Mouse (Mus musculus): ENCODE measurements around the gene Rpl18.

The Rpl18 gene

DNA sequence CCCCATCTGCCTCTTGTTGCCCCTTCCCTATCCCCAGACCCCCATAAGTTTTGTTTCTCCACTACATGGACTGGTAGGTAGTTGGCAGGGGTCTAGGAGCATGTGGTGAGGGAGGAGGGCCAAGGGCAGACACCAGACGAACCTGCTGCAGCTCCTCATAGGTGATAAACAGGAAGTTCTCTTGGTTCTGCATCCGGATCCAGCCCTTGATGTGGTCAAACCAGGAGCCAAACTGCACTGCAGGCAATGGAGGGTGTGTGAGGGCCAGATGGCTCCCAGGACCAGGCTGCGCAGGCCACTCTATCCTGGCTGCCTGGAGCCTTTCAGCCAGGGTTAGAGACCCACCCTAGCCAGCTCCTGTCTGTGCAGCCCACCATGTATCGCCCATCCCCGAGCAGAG is 18.2 kb downstream of the Rpl18 start:
- no peak for DNase-seq

DNA sequence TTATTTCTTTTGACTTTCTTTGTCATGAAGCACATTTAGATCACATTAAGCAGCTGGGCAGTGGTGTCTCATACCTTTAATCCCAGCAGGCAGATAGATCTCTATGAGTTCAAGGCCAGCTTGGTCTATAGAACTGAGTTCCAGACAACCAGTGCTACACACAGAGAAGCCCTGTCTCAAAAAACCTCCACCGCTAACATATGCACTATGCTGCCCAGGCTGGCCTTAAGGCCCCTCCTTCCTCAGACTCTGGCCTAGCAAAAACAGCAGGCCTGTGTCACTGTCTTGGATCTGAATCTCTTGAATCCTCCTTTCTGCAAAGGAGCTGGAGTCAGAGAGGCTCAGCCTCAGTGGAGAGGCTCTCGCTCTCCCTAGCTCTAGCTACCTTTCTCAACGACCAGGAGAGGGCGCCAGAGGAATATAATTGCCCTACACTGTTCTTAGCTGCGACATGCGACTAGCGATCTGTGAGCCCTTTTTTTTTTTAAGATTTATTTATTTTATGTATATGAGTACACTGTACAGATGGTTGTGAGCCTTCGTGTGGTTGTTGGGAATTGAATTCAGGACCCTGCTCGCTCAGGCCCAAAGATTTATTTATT is 24.0 kb downstream of the Rpl18 start:
- DNase-seq, result peak; percentile 68 to 83

DNA sequence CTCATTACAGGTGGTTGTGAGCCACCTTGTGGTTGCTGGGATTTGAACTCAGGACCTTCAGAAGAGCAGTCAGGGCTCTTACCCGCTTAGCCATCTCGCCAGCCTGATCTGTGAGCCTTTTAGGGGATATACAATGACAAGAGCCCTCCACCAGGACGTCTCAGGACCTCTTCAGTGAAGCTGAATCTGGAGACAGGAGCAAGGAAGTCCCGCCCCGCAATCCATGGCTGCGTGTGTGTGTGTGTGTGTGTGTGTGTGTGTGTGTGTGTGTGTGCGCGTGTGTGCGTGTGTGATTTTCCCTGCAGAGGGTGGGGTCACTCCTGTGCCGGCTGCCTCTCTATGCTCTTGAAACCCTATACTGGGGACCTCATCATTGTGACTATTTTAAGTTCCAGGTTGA is 24.6 kb downstream of the Rpl18 start:
- no peak for DNase-seq

DNA sequence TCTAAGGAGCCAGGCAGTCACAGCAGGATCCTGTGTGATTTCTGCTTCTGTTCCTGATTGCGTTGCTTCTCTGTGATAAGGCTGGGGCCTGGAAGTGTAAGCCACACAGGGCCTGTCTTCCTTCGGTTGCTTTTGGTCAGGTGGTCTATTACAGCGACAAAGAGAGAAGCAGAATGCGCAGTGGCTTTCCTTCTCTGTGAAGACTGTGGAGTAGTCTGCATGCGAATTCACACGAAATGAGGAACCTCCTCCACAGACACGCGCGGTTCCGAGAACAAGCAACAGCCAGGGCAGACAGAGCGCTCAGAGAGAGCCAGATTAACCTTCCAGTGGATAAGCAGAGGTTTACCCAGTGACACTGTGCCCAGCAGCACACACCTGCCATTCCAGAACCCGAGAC is 26.1 kb downstream of the Rpl18 start:
- no peak for DNase-seq

DNA sequence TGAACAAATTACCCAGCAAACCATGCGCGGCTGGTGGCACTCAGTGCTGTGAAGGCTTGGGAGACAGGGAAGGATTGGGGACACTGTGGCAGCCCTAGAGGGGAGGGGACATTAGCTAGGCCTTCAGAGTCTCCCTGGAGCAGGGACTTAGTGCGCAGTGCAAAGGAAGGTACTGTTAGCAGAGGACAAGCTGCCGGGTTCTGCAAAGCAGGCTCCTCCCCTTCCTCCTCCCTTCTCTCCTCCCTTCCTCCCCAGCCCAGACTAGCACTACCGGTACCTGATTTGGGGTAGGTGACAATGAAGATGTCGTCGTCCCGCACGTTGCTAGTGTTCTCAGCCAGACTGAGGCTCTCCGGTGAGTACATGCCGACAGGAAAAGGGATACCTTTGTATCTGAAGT is 26.5 kb downstream of the Rpl18 start:
- DNase-seq, result no peak

DNA sequence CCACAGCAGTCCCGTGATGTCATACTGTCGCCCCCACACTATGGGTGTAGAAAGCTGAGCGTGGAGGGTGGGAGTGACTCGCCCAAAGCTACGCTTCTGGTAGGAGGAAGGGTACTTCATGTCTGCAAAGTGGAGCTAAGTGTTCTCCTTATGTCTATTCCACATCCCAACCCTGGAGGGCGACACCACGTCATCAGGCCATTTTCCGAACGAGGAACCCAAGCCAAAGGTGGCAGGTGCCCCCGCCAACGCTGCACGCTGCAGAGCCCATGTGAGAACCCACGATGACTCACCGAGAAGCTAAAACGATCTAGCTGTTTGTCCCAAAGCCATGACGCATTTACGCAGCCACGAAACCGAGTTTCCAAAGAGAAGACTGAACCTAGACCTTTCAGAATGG is 27.1 kb downstream of the Rpl18 start:
- no peak for DNase-seq

DNA sequence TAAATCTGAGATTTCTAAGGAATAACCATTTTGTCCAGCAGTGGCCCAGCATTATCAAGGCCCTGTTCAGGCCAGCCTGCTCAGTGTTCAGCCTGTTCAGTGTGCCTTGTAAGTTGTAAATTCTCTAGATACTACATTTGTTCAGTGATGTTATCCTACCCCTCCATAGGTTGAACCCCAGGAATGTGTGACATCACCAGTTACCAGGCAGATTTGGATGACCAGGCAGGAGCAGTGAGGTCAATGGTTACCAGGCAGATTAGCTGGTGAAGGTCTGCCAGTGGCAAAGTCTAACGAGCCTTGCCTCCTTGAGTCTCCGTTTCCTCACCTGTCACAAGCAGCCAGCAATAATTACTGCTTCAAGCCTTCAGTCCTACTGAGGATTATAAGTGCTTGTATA is 29.1 kb downstream of the Rpl18 start:
- peak; percentile 74 to 76 for DNase-seq

DNA sequence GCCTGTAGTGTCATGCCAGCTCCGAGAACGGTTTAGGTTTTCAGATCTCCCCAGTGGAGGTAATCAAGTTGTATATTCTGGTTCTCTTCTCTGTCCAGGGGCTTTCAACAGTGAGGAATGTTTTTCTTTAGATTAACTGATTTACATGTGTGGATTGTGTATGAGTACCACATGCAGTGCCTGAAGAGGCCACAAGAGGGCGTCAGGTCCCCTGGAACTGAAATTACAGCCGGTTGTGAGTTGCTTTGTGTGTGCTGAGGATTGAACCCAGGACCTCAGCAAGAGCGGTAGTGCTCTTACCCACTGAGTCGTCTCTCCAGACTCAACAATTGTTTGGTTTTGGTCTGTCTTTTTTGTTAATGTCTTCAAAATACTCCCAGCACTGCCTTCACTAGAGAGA is 31.3 kb downstream of the Rpl18 start:
- no peak for DNase-seq

DNA sequence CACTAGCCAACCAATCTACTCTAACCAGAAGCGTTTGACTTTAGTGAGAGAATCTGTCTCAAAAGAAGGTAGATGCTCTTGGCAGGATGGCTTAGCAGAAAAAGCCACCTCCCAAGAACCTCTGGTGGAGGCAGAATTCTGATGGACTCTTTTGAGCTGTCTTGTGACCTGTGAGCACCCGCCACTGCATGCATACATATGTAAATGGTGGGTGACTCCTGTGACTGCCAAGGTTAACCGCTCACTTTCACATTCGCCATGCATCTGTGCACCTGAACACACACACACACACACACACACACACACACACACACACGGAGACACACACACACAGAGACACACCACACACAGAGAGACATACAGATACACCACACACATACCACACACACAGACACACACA is 32.2 kb downstream of the Rpl18 start:
- DNase-seq, result no peak

DNA sequence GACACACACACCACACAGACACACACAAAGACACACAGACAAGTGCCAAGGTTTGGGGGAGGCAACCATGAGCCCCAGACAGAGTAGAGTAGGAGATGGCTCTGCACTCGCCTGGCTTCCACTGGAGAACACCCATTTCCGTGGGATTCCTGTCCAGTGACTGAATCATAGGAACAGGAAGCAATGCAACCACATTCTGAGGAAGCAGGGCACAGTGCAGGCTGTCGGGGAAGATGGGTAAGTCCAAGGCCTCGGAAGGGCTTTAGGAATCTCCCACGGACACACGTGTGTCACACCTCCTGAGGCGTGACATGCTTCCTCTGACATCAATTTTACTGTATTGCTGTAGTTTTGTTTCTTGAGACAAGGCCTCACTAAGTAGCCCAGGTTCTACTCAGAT is 32.9 kb downstream of the Rpl18 start:
- peak in 1 of 2 experiments; percentile 30 for DNase-seq

DNA sequence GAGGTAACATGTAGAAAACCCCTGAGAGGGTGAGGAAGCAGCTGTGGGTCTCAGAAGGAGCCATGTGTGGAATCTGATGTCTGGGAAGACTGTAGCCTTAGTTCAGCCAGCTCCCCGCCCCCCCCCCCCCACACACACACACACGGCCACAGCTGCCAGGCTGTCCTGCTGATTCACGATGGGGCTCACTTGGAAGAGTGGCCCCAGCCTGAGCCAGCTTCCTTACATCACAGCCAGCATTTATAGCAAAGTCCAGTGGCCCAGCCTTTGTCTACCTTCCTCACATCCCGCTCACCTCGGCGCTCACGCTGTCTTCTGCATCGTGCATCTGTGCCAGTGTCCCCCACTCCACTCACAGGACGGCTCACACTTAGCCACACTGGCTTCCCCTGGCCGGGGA is 34.1 kb downstream of the Rpl18 start:
- no peak for DNase-seq

DNA sequence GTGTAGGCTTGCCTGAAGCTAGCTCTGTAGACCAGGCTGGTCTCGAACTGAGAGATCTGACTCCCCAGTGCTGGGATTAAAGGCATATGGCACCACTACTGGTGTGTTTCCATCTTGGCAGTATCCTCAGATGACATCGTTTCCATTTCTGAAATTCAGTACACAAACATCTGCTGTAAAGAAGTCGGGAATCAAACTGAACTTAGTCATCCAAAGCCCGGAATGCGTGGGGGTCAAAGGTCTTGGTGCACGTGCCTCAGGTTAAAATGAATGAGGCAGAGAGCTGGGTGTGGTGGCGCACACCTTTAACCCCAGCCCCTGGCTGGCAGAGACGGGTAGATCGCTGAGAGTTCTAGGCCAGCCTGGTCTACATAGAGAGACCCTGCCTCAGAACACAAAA is 34.9 kb downstream of the Rpl18 start:
- peak; percentile 33 to 37 for DNase-seq

DNA sequence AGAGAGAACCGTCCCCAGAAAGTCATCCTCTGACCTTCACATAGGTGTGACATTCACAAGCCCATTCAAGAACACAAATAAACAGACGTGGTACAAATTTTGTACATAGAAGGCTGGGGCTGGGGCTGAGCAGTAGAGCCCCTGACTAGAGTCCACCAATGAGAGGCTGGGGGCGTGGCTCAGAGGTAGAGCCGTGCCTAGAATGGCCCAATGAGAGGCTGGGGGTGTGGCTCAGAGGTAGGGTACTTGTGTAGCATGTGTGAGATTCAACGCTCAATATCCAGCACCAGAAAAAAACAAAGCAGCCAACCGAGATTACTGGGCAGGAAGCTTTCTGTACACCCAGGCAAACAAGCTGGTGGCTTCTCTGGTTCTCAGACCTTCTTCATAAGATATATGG is 40.4 kb downstream of the Rpl18 start:
- DNase-seq, result no peak

DNA sequence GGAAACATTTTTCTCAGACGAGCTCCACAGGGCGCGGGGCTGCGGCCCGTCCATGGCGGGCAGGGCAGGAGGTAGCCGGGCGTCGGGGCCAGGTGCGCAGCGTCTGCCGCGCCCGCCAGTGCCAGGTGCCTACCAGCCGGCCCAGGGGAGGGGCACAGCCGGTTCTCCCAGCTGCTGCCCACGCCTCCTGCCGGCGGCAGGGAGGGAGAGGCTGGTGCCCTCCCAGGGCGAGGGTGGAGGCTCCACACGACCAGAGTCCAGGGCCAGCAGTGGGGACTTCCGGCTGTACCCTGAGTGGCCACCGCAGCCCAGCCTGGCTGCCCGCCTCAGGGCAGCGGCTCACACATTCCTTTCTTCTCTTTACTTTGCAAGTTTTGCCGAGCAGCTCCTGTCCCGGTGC is 44.1 kb downstream of the Rpl18 start:
- DNase-seq, result peak; percentile 74 to 84

DNA sequence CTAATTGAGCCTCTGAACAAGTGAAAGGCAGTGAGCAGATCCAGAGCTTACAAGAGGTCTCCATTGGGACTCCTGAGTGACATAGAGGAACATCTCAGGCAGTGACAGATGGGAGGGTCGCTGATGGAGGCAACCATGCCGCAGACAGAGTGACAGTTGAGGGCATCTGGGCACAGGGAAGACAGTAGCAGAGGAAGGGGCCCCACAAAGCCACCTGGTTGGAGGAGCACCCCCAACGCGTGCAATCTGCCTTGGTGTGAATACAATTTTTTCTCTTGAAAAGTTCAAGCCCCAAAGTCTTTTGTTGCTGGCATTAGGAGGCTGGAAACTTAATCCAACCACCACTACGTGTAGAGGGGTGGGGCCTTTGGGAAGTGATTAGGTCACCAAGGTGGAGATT is 44.9 kb downstream of the Rpl18 start:
- no peak for DNase-seq

DNA sequence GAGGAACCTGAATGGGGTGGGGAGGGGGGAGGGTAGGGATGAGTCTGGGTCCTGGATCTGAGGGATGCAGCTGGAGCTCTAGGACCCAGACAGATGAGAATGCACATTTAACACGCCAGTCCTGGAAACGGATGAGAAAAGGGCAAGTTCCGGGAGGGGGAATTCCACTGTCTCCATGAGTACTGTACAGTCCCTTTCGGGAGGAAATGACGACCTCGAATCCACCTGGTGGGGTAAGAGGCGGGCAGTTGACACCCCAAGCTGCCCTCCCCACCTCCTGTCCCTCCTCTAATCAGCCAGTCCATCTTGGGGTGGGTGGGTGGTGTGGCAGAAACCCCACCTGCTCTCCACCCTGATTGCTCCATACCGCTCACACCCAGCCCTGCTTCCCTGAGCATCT is 50.7 kb downstream of the Rpl18 start:
- DNase-seq, result no peak

DNA sequence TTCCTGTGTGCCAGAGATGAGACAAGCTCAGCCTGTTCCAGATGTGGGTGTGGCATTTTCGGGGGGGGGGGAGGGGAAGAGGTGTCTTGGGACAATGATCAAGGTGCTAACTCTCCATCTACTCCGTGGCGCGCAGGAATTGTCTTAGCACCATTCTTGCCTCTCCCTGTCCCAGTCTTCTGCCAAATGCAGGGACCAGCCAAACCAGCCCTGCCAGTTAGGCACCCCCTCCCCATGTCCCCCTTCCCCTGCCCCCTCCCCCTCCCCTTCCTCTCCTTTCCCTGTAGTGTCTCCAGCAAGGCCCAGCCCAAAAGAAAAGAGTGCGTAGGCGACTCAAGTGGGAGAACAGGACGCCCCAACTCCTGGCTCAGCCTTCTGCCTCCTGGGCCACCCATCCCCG is 51.5 kb downstream of the Rpl18 start:
- DNase-seq, result no peak

DNA sequence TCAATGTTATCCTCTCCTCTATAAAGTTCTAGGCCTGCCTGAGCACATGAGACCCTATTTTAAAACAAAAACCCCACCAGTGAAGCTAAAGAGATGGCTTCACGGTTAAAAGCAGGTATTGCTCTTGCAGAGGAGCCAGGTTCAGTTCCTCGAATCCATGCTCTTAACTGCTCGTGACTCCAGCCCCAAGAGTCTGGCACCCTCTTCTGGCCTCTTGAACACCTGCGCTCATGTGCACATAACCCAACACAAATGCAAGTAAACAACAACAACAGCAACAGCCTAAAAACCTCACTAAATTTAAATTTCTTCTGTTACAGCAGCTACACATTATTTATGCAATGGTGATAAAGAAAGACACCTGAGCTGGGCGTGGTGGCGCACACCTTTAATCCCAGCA is 52.2 kb downstream of the Rpl18 start:
- DNase-seq, result no peak

All from kidney, adult 8-10 months (tissue).